Mouse (Mus musculus) kidney, postnatal 4 days (tissue): Measurements from ENCODE around the gene Sorbs1.

Source experiments
- DNase-seq, 2 experiments: peaks; one replicate each; pipeline ENCODE4 v3.0.0; 2021; ENCODE audit warnings: mixed read lengths in 2 of 2

Sorbs1 gene

DNA sequence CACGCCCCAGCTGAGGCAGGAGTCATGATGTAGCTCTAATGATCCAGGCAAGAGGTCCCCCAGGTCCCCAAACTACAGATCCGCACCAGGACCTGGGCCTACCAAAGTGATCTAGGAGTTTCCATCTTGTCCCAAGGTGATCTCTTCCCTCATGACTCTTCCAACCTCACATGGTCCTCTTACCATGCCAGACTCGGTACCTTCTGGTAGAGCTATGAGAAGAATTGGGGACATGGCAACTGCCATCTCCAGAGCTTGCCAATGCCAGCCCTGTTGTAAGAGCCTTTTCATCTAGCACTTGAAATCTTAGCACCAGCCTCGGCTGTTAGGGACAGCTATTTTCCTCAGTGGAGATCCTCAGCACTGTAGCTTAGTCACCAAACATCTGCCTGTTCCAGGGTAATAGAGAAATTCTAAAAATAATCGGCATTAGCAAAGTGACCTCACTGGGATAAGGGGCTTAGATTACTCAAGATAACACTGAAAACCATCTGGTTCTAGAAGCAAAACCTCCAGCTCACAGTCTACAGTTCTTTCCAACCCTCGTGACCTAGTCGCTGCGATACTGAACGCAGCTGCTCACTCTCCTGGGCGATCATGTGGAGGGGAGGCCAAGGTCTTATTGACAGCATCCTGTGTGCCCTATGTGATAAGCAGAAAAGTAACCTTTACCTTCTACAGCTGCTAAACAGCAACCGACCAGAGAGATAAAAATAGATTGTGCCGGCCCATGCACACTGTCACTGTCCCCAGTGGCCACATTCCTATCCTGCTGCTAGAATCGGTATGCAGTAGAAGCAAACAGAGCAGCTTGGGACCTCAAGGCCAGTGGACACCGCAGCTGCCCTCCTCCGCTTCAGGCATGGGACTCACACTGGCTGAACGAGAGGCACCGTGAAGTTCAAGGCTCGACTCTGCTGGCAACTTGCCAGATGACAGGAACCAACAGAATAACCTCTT lies 143.4 kb downstream of the Sorbs1 start:
- peak; percentile 25 to 53 for DNase-seq

DNA sequence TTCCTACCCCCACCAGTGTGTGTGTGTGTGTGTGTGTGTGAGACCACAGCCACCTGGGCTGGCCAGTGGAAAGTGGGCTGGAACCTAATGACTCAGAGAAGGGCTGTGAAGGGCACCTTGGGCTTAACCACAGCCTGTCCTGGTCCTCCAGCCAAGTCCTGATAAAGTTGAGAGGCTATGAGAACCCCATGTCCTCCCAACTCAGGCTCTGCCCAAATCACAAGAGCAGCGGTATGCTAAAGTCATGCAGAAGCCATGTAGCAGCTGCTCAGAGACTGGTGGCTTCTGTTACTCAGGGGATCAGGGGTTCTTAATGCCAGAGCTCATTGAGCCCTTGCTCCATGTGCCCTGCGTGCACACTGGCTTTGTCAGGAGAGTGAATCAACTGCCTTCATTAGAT lies 145.1 kb downstream of the Sorbs1 start:
- no peak for DNase-seq

DNA sequence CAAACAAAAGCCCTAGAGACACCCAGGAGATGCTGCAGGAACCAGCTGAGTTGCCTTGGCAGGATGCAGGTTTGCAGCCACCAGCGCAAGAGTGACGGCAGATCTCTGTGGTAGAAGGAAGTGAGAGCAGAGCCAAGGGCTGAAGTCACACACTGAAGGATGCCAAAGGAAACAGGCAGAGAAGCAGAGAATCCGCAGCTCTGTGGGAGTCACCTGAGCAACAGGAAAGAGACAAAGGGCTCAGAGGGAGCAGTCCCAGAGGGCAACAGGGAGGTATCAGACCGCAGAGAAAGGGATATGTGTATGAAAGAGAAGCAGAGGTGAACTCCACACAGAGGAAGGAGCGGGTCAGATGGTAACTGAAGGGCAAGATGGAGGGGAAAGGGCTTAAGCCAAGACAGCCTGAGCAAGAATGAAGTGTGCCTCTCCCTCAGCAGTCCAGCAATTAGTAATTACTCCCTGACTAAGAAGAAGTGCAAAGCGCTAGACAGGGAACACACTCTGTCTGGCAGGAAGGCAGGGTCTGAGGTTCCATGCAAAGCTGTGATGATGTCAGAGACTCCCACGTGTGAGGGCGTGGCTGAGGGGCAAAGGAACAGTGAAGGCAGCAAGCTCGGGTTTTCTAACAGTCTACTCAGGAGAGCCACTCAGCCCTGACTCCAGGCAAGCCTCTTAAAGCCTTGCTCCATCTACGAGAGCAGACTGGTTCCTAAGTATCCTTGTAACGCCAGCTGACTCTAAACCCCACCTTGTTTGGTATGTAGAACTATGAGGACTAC lies 147.2 kb downstream of the Sorbs1 start:
- peak; percentile 75 to 81 for DNase-seq

DNA sequence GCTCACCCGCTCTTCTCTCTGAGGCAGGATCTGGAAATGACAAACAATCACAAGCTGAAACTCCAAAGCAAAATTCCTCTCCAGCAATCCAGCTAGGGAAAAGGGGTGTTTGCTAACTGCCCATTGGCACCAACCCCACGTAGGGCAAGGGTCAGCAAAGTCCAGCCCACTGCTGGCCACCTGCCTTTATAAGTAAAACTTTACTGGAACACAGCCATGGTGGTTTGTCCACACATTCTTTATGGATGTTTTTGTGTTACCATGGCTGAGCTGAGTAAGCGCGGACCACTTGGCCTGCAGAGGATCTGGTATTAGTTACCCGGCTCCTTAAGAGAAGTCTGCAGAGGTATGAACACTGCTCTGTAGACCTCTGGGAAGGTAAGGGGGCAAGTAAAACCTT lies 148.4 kb downstream of the Sorbs1 start:
- DNase-seq = peak; percentile 55 to 67

DNA sequence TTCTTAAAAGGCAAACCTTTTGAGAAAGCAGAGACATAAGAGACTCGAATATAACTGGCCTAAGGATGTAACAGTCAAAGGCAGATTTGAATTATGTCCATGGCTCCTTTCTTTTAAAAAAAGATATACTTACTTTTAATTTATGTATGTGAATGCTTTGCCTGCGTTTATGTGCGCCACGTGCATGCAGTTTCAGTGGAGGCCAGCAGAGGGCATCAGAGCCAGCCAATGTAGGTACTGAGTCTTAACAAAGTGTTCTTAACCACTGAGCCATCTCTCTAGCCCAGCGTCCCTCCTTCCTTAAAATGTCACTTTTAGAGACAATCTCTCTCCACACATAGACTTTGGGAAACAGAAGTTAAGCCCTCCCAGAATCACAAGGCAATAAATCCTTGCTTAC lies 150.1 kb downstream of the Sorbs1 start:
- DNase-seq = no peak

DNA sequence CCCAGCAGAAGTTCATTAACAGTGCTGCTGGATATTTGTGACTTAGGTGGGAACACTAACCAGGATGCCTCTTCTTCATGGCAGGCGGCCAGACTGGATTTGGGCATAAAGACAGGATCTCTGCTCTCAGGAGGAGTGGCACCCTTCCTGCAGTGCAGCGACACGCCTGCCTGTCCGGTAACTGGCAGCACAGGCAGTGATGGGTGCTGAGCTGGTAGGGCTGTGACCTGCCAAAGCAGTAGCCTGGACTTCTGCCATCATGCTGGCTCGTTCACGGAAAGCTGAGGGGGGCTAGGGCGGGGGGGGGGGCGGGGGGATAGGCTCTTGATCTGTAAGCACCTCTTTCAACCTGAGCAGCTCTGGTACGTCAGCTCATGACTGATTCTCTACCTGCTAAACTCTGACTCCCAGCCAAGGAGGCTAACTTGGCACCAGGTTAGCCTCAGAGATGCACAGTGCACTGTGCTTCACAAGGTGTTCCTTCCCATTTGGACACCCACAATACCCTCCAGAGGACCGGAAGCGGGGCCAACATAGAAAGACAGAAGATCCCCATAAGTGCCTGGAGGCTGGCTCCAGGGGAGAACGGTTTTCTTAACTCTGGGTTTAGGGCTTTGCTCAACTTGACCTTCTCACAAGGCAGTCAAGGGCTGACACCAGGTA lies 151.2 kb downstream of the Sorbs1 start:
- no peak for DNase-seq

DNA sequence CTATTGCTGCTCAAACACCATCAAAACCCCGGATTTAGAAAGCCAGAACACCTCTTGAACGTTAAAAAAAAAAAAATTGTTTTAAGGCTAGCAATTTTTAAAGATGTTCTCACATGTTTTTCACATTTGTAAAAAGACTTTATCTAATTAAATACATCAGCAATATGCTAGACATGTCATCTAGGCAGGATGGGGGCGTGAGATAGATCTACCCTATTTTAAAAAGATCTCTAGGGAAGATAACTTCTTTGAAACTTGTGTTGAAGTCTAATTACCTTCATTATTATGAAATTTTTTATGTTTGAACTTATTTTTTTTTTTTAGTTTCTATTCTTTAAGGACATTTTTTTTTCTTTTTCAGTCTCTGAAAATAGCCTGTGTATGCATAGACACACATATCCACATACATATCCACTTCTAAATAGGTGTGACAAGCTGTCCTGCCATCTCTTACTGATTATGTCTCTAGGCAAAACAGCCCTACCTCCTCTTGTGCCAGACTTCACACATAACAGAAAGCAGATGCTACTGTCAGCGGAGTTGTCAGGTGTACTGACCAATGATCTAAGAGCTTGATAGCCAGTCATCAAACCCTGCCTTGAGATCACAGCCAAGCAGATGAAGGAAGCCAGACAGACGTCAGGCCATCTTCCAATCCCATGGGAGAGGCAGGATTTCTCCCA lies 153.7 kb downstream of the Sorbs1 start:
- DNase-seq = no peak

DNA sequence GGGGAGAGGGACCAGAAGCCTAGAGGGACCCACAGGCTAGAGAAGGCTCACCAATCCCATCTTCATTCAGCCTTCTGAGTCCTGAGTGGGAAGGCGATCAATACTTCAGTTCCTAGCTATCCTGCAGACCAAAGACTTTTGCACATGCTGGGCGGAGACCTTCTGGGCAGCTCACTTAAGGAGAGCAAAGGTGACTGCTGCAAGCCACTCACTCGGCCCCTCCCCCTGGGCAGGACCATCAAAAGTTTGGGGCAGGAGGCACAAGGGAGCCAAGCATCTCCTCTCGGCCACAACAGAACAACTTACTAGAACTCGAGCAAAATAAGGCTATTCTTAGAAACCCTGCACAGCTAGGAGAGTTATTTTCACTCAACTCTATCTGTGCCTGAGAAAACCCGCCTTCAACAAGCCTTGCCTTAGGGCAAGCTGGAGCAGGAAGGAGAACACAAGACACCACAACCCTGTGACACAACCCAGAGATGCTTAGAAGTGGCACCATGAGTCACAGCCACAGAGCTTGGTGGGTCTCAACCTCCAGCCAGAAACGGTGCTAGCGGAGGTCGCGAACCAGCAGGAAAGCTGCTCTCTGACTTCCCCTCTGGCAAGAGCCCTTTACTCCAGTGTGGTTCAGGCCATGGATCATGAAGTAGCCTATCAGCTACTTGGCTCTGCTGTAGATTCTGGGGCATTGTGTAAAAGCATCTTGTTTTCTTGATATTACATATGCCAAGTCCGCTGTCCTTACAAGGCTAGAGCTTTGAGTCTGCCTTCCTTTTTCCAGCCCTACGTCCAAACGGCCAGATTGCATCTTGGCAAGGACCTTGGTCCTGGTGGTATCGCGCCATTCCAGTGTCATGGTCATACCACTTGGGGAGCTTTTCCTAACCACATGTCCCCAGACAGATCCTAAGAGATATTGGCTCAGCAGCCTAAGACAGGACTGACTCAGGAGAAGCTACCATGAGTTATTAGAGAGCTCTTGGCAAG lies 156.8 kb downstream of the Sorbs1 start:
- DNase-seq = no peak

DNA sequence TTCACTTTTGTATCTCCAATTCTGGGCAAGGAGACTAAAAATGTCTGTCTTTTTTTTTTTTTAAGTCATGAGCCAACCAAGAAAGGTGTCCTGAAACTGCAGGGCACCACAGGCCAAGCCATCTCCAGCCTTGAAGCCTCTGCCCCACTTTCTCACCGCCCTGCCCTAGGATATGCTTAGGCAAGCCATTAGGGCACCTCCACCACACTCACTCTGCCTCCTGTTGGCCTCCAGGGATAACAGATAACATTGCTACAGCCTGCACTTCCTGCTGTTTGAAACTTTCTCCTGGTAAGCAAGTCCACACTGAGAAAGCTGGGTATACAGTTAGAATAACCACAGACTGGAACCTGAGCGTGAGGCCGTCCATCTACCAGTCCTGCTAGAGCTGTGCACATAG lies 158.5 kb downstream of the Sorbs1 start:
- DNase-seq = no peak

DNA sequence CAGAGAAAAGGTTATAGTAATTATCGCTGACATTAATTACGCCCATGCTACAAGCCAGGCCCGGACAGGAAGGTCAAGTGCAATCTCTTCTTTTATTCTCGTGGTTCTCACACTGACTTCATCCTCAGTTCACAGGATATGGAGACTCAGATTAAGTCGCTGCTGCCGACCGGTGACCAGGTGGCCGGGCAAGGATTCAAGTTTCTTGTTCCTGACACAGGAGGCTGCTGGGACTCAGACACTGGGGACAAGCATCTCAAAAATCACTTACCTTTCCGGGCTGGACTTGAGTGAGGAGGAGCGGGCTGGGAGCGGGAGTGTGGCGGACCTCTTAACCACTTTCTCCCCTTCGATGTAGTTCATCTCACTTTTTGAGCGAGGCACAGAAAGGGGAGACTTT lies 161.6 kb downstream of the Sorbs1 start:
- no peak for DNase-seq

DNA sequence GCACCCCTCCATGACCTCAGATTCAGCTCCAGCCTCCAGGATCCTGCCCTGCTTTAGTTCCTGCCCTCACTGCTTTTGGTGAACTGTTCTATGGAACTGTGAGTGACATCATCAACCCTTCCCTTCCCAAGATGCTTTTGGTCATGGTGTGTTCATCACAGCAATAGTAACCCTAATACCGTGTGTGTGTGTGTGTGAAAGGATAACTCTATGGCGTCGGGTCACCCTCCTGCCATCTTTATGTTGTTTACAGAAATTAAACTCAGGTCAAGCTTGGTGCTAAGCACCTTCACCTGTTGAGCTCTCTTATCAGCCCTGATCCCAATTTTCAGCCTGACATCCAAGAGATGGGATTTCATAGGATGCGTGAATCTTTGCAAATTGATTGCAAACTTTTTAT lies 162.7 kb downstream of the Sorbs1 start:
- no peak for DNase-seq

DNA sequence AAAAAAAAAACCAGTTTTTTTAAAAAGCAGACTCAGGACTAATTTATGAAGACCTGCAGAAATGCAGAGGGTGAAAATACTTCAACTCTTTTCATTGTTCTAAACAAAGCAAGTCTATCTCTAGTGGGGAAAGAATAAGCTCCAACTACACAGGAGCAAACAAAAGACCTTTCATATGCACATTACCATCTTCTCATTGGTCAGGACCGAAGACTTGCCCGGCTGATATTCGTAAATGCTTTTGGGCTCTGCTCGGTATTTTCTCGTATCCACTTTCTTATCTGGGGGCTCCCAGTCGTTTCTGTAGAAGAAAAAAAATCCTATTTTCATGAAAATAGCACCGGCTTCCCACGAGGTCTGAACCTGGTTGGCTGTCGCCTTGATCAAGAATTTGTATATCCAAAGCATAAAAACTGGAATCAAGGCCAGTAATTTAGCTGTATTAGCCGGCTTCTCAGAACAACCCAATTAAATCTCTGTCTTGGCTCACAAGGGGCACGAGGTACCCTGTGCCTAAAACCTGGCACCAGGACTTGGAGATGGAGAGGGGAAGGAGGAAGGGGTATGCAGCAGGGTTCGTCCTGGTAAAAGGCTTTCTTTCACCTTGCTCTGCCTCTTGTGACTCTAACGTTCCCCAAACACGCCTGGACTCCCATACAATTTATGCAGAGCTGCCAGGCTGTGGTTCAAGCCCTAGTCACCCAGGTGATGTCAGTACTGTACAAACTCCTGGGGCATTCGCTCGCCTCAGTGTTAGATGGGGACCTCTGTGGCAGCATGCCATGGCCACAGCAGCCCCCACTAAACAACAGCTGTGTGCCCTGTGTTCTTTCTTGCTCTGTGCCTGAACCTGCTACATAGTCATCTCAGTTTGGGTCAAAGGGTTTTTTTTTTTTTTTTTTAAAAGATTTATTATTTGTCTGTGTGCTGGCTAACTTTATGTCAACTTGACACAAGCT lies 163.6 kb downstream of the Sorbs1 start:
- DNase-seq = no peak

DNA sequence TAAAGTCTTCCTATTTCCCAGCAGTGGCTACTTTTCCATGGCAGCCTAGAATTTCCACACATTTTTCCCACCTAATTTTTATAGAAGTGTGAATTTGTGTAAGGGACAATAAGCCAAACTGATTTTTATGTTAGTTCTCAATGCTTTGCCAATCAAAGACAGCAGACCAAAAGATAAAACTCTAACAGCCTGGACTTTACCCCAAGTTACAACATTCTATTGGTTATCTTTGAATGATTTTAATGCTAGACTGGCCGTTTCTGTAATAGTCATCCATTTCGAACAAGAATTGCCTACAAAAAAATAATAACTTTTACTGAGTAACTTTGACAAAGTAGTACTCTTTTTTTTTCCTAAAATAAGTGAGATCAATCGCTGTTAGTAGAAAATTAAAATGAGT lies 164.3 kb downstream of the Sorbs1 start:
- DNase-seq = no peak

DNA sequence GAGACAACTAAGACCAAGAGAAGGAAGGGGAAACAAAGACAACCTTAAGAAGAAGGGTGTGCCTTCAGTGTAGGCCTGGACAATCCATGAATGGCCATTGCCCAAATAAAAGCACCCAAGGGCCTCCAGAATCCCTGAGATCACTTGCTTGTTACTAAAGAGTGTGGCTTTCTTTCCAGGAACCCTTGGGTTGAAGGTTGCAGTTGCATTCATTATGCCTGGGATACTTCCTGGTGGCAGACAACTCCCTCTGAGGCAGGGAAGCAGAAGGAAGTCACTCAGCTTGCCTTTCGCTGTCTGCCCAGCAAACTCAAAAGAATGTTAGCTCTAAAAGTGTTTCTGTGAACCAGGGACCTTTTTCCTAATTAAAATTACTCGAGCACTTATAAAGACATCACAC lies 164.9 kb downstream of the Sorbs1 start:
- no peak for DNase-seq

DNA sequence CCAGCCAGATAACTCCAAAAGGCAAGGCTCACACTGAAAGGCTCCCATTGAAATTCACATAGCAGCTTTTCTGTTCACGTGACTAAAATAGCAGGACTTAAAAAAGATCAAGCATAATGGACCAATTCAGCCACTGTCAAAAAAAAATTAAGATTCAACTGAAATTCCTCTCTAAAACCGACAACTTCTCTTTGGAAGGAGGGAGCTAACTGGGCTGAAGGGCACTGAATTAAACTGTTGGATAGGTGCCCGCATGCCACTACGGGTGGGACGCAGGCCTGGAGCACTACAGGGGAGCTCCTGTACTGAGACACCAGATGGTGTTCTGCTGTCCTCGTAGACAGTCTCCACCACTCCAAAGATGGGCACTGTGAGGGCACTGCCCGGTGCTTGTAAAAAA lies 165.4 kb downstream of the Sorbs1 start:
- DNase-seq = no peak

DNA sequence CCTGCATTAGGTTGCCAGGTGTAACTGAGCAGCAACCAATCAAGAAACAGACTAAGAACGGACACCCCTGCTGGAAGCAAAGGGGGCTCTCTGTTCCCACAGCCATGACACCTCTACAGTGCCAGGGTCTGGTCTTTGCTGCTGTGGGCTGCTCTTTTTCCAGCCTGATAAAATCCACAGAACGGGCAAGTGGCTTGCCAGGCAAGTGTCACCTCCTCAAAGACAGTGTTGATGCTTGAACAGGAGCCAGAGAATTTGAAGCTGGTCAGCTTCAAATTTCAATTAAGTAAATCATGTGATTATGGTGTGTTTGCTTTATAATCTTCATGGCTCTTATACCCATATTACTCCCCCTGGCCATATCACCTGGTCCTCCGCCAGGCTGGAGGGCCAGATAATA lies 166.7 kb downstream of the Sorbs1 start:
- no peak for DNase-seq

DNA sequence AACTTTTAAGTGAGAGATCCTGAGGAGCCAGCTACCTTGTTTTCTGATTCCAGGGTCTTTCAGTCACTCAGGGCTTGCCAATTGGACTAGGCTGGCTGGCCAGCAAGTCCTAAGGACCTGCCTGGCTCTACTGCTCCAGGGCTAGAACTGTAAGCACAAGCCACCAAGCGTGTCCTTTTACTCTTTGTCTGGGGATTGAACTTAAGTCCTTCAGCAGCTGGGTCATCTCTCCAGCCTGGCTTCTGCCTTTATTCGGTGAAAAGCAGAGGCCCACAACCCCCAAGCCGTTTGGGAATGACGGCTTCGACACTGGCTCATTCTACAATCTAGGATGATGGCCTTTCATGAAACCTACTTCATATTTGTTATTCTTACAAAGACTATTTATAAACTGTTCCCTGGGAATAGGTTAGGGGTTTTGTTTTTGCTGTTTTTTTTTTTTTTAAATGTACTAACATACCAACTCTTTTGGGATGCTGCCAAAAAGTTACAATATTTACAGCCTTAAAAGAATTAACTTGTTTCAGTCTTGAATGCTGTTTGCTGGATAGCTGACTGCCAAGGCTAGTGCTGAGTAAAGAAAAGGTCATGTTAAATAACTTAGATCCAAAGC lies 167.2 kb downstream of the Sorbs1 start:
- peak; percentile 41 to 45 for DNase-seq

DNA sequence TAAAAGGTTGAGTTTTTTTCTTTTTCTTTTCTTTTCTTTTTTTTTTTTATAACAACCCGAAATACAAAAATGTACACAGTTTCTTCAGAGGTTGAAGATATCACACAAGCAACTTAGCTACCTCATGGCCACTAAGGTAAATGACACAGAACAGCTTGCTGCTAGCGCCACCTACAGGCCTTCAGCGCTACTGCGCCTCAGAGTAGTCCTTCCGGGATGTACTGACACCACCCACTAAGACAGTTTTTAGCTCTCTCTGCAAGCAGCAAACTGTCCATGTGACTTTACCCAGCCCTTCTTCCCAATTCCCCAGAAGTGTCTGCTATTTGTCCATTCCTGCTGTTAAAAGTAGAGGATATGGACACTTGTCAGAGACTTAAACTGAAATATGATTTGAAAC lies 167.9 kb downstream of the Sorbs1 start:
- DNase-seq = peak; percentile 64 to 73

DNA sequence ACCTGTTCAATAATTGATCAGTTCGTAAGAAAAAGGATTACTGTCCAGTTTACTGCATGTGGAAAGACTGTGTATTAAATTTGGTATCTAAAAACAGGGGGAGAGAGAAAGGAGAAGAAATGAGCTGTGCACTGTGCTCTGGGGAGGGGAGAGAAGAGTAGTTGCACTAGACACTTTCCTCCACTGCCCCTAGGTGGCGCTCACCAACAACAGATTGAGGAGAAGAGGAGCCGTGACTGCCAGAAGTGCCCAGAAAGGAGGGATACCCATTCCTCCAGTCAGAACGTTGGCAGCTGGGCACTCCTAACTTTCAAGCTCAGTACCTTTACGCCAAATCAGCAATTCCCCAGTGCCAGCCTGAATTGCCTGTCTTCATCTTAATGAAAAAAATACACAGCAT lies 170.6 kb downstream of the Sorbs1 start:
- DNase-seq = peak; percentile 87 to 88

DNA sequence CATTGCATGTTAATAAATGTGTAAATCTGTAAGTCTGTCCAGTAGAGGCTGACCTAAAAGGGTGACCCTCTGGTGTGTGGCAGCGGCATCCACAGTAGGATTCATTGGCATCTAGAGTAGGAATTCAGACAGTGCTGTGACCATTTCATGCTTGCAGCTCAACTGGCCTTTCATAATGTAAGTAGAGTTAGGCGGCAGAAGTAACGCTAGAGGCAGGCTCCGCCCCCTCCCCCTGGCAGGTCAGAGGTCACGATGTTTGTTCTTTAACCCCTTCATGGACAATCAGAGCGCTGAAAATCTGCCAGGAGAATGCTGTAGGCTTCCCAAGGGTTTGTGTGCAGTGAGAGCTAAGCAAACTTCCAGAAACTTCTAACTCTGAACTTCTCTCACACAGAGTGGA lies 172.4 kb downstream of the Sorbs1 start:
- peak; percentile 52 to 61 for DNase-seq
